Mouse (Mus musculus): ENCODE data around the gene Rflnb. TPM values are rescaled to one million over a fixed set of nuclear protein-coding genes. Genes with fewer than 3 reads are reported as not detected.

Rflnb gene
- total RNA-seq (2015), result 14.7 and 19.3 TPM in 2 replicates
- 20.9 and 21.4 TPM in 2 replicates for total RNA-seq (2017)

GRCm38 (mm10) chr11:76027139-76028071 lies at the start of gene Rflnb:
Gene Rflnb (minus strand): TSS chr11:76027782.
- peak; percentile 79 for ATAC-seq (replicated peaks; ENCODE audit: poor library complexity)

GRCm38 (mm10) chr11:76077341-76077740 lies 49.8 kb upstream of the Rflnb start:
- no peak for ATAC-seq (replicated peaks; ENCODE audit: poor library complexity)

GRCm38 (mm10) chr11:76074296-76075093 lies 46.9 kb upstream of the Rflnb start:
- ATAC-seq (replicated peaks; ENCODE audit: poor library complexity), result no peak

GRCm38 (mm10) chr11:76069816-76070215 lies 42.2 kb upstream of the Rflnb start:
- no peak for ATAC-seq (replicated peaks; ENCODE audit: poor library complexity)

- ATAC-seq (replicated peaks; ENCODE audit: poor library complexity), result no peak
Measured at GRCm38 (mm10) chr11:76066563-76067156, 39.1 kb upstream of the Rflnb start.

- no peak for ATAC-seq (replicated peaks; ENCODE audit: poor library complexity)
Measured at GRCm38 (mm10) chr11:76065521-76066095, 38.0 kb upstream of the Rflnb start.

GRCm38 (mm10) chr11:76064411-76064810 lies 36.8 kb upstream of the Rflnb start:
- peak; percentile 50; the same call in 1 of the 2 replicates for ATAC-seq (replicated peaks; ENCODE audit: poor library complexity)

GRCm38 (mm10) chr11:76060906-76061305 lies 33.3 kb upstream of the Rflnb start:
- no peak for ATAC-seq (replicated peaks; ENCODE audit: poor library complexity)

GRCm38 (mm10) chr11:76059971-76060370 lies 32.4 kb upstream of the Rflnb start:
- no peak for ATAC-seq (replicated peaks; ENCODE audit: poor library complexity)

- ATAC-seq (replicated peaks; ENCODE audit: poor library complexity), result no peak
Measured at GRCm38 (mm10) chr11:76056487-76056886, 28.9 kb upstream of the Rflnb start.

- no peak for ATAC-seq (replicated peaks; ENCODE audit: poor library complexity)
Measured at GRCm38 (mm10) chr11:76052496-76052895, 24.9 kb upstream of the Rflnb start.

GRCm38 (mm10) chr11:76050967-76051512 lies 23.5 kb upstream of the Rflnb start:
- no peak for ATAC-seq (replicated peaks; ENCODE audit: poor library complexity)

GRCm38 (mm10) chr11:76050509-76050908 lies 22.9 kb upstream of the Rflnb start:
- ATAC-seq (replicated peaks; ENCODE audit: poor library complexity), result no peak

- no peak for ATAC-seq (replicated peaks; ENCODE audit: poor library complexity)
Measured at GRCm38 (mm10) chr11:76045367-76045766, 17.8 kb upstream of the Rflnb start.

GRCm38 (mm10) chr11:76044468-76044867 lies 16.9 kb upstream of the Rflnb start:
- ATAC-seq (replicated peaks; ENCODE audit: poor library complexity), result no peak

- no peak for ATAC-seq (replicated peaks; ENCODE audit: poor library complexity)
Measured at GRCm38 (mm10) chr11:76042882-76043281, 15.3 kb upstream of the Rflnb start.

- ATAC-seq (replicated peaks; ENCODE audit: poor library complexity), result no peak
Measured at GRCm38 (mm10) chr11:76042041-76042638, 14.6 kb upstream of the Rflnb start.

GRCm38 (mm10) chr11:76040761-76041376 lies 13.3 kb upstream of the Rflnb start:
- no peak for ATAC-seq (replicated peaks; ENCODE audit: poor library complexity)

GRCm38 (mm10) chr11:76040106-76040505 lies 12.5 kb upstream of the Rflnb start:
- ATAC-seq (replicated peaks; ENCODE audit: poor library complexity), result no peak

Measured in megakaryocyte progenitor cell, adult 5-6 weeks (primary cell).